Comparison of ENCODE assay signal across 9 mouse cellular contexts in the genomic region with DNA sequence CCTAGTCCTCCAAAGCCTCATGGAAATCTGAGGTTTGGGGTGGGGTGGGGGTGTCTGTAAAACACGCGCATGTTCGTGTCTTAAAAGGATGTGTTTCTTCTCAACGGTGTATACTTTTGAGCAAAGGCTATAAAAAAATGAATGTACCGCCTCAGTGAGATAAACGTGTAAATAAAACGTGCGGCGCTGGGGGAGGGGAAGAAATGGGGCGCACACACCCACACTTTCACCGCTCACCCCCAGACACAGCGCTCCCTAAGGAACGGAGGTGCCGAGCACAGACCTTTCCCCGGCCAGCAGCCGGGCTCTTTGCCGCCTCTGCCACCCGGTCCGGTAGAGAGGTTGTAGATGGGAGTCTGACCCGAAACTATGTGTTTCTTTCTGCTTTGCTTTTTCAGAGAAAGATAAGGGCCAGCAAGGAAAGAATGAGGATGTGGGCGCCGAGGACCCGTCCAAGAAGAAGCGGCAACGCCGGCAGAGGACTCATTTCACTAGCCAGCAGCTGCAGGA. TPM values are rescaled to one million over a fixed set of nuclear protein-coding genes. Genes with fewer than 3 reads are reported as not detected.
DNase-seq lines count a peak whose midpoint lies in the region; ATAC-seq and TF ChIP-seq lines count a peak whose summit lies in the region.
"Had no signal": no experiment of that assay in that cellular context is flagged by ENCODE, and none has a peak within 500 bp of the region (broad histone marks: within the 10 kb centered on the region; RNA-seq: fewer than 3 reads in every experiment).

No protein-coding gene starts in this region.

- DNase-seq in hindbrain, embryonic 11.5 days (ENCODE audit: low spot score): peak; percentile 67
- DNase-seq in hindbrain, postnatal 0 days (ENCODE audit: low spot score): no peak
- DNase-seq in embryo, embryonic 10.5 days (ENCODE audit: low spot score): peak; percentile 53
- no peak for DNase-seq in thymus, postnatal 36 days
- DNase-seq in c-Kit-positive CD71-positive TER-119-positive erythroid progenitor cells, embryonic 14.5 days (ENCODE audit: low spot score): no peak
- no peak for DNase-seq in gastrocnemius, postnatal 4 days (ENCODE audit: low spot score in 2 of 2)
- DNase-seq: cerebellum, adult 9-10 months had no signal

- no peak for TF ChIP-seq CTCF in hindbrain, postnatal 0 days (IDR thresholded peaks at IDR 0.05; ENCODE audit: low read depth)

- no peaks in the 10 kb centered on the region for H3K9me3 ChIP-seq in hindbrain, embryonic 11.5 days (ENCODE audit: control insufficient read depth, low read length)
- no peaks in the 10 kb centered on the region for H3K9me3 ChIP-seq in hindbrain, postnatal 0 days (ENCODE audit: low read length)
- H3K9me3 ChIP-seq in hindbrain, embryonic 15.5 days: no peaks in the 10 kb centered on the region

- H3K79me2 ChIP-seq in myocyte (ENCODE audit: control insufficient read depth, insufficient read depth): peaks cover 30% of the 10 kb centered on the region

- H3K4me1 ChIP-seq in hindbrain, embryonic 11.5 days (replicated peaks; ENCODE audit: control insufficient read depth, insufficient read depth, low read length): peaks cover 9% of the 10 kb centered on the region
- H3K4me1 ChIP-seq in hindbrain, postnatal 0 days (ENCODE audit: insufficient read depth, low read length): 0 out of 2 replicates have a peak, but pooled peaks cover 2% of the 10 kb centered on the region
- H3K4me1 ChIP-seq in hindbrain, embryonic 15.5 days (replicated peaks): peaks cover 13% of the 10 kb centered on the region

- peak overlapping the region; percentile 10; the same call in 1 of the 2 replicates for H3K4me3 ChIP-seq in hindbrain, embryonic 11.5 days (ENCODE audit: low read depth, low read length)
- H3K4me3 ChIP-seq in hindbrain, postnatal 0 days (ENCODE audit: low read length): no peak overlapping the region
- H3K4me3 ChIP-seq in hindbrain, embryonic 15.5 days: no peak overlapping the region
- H3K4me3 ChIP-seq in myocyte: peak overlapping the region; percentile 82

- H3K27ac ChIP-seq in hindbrain, embryonic 11.5 days (ENCODE audit: low read depth, low read length): no peak overlapping the region
- H3K27ac ChIP-seq in hindbrain, postnatal 0 days: no peak overlapping the region
- no peak overlapping the region for H3K27ac ChIP-seq in hindbrain, embryonic 15.5 days (replicated peaks)

- peak overlapping the region; percentile 45 for H3ac ChIP-seq in myocyte (ENCODE audit: control insufficient read depth, insufficient read length)

- no peak overlapping the region for H3K9ac ChIP-seq in hindbrain, embryonic 11.5 days (ENCODE audit: low read depth, low read length)
- H3K9ac ChIP-seq in hindbrain, postnatal 0 days (replicated peaks; ENCODE audit: low read length): no peak overlapping the region
- H3K9ac ChIP-seq in hindbrain, embryonic 15.5 days: no peak overlapping the region

- H3K4me2 ChIP-seq in hindbrain, embryonic 11.5 days (replicated peaks; ENCODE audit: low read depth, low read length): no peak overlapping the region
- no peak overlapping the region for H3K4me2 ChIP-seq in hindbrain, postnatal 0 days (ENCODE audit: low read depth, low read length)
- 0 out of 2 replicates have a peak overlapping the region, but pooled peaks have one; percentile 65 for H3K4me2 ChIP-seq in hindbrain, embryonic 15.5 days
- H3K4me2 ChIP-seq in myocyte (ENCODE audit: low read depth): peak overlapping the region; percentile 96

- no peak for TF ChIP-seq POLR2A in myocyte (IDR thresholded peaks at IDR 0.05; ENCODE audit: insufficient read length, low read depth)

- under 1% methylated on average over 26 of the region's 26 CpGs for WGBS in hindbrain, embryonic 11.5 days
- WGBS in hindbrain, postnatal 0 days: 1% methylated on average over 26 of the region's 26 CpGs
- 1% methylated on average over 26 of the region's 26 CpGs for WGBS in hindbrain, embryonic 15.5 days

- H3K36me3 ChIP-seq in hindbrain, embryonic 11.5 days (ENCODE audit: control insufficient read depth, insufficient read depth, low read length): no peaks in the 10 kb centered on the region
- no peaks in the 10 kb centered on the region for H3K36me3 ChIP-seq in hindbrain, postnatal 0 days (ENCODE audit: insufficient read depth, low read length)
- no peaks in the 10 kb centered on the region for H3K36me3 ChIP-seq in hindbrain, embryonic 15.5 days
- H3K36me3 ChIP-seq in myocyte (ENCODE audit: control insufficient read depth, insufficient read depth): peaks cover 7% of the 10 kb centered on the region

- H3K27me3 ChIP-seq in hindbrain, embryonic 11.5 days (ENCODE audit: control insufficient read depth, insufficient read depth, low read length): peaks cover 86% of the 10 kb centered on the region
- H3K27me3 ChIP-seq in hindbrain, postnatal 0 days (ENCODE audit: insufficient read depth, low read length): peaks cover 80% of the 10 kb centered on the region
- H3K27me3 ChIP-seq in hindbrain, embryonic 15.5 days: peaks cover 75% of the 10 kb centered on the region
- no peaks in the 10 kb centered on the region for H3K27me3 ChIP-seq in myocyte (ENCODE audit: control insufficient read depth, insufficient read depth, insufficient read length)

- no peak for ATAC-seq in hindbrain, embryonic 11.5 days (ENCODE audit: low FRiP score)
- ATAC-seq in hindbrain, postnatal 0 days: no peak
- ATAC-seq in hindbrain, embryonic 15.5 days (ENCODE audit: low FRiP score, low read depth): no peak

TF ChIP-seq in myocyte, 11 proteins besides CTCF, POLR2A, EP300 and RAD21:
- no peak for TF ChIP-seq TCF12 (IDR thresholded peaks at IDR 0.05; ENCODE audit: insufficient read depth, poor library complexity, severe bottlenecking)
- no peak for TF ChIP-seq MYOD1 (IDR thresholded peaks at IDR 0.05; ENCODE audit: control insufficient read depth in 1 of 3, insufficient read length in 2 of 3, low read depth in 2 of 3)
- no peak for TF ChIP-seq POLR2AphosphoS2 (IDR thresholded peaks at IDR 0.05; ENCODE audit: insufficient read length, low read depth)
- TF ChIP-seq MYOG (IDR thresholded peaks at IDR 0.05; ENCODE audit: control insufficient read depth in 1 of 3, insufficient read depth in 1 of 3, insufficient read length in 2 of 3, low read depth in 2 of 3): no peak
- TF ChIP-seq CEBPB (IDR thresholded peaks at IDR 0.05; ENCODE audit: insufficient read depth, poor library complexity, severe bottlenecking): no peak
- no peak for TF ChIP-seq REST (IDR thresholded peaks at IDR 0.05; ENCODE audit: insufficient read depth, insufficient read length)
- no peak for TF ChIP-seq MAX (IDR thresholded peaks at IDR 0.05; ENCODE audit: low read depth)
- TF ChIP-seq SRF (IDR thresholded peaks at IDR 0.05; ENCODE audit: control insufficient read depth, insufficient read length, low read depth): no peak
- no peak for TF ChIP-seq USF1 (IDR thresholded peaks at IDR 0.05; ENCODE audit: low read depth)

RNA-seq across cellular contexts. Expression of a gene that starts 15.6 kb away (rescaled TPM):
- 2.9 and 4.9 TPM in 2 replicates for polyA plus RNA-seq in hindbrain, embryonic 11.5 days (2014; fragmentation: Nextera tagmentation; extraction: Ambion mirVana)
- 0.61 and 2.4 TPM in 2 replicates for total RNA-seq in hindbrain, postnatal 0 days (2014; rRNA removed)
- polyA plus RNA-seq in hindbrain, postnatal 0 days (2015; fragmentation: Nextera tagmentation; extraction: Ambion mirVana): 1.0 TPM in 2 replicates
- 1.5 and 1.6 TPM in 2 replicates for polyA plus RNA-seq in hindbrain, embryonic 15.5 days (2015; fragmentation: Nextera tagmentation; extraction: Ambion mirVana)
- polyA plus RNA-seq in myocyte (2012; fragmentation: generic; extraction: Trizol): 35.6 TPM
- 10 to 100 TPM; 19.0 to 19.6 TPM for total RNA-seq in gastrocnemius, postnatal 4 days (2021)

Comparison
In these comparisons a context has a peak if more than half of its experiments do, and no peak if none do; other contexts are left out.
1. DNase-seq: peak in hindbrain, embryonic 11.5 days (single experiment) and embryo, embryonic 10.5 days (single experiment); none in hindbrain, postnatal 0 days (single experiment), thymus, postnatal 36 days (0 of 2), c-Kit-positive CD71-positive TER-119-positive erythroid progenitor cells, embryonic 14.5 days (single experiment) and gastrocnemius, postnatal 4 days (0 of 2).
2. H3K4me2 ChIP-seq: peak in hindbrain, embryonic 15.5 days (single experiment) and myocyte (single experiment); none in hindbrain, embryonic 11.5 days (single experiment) and hindbrain, postnatal 0 days (single experiment).
3. H3K4me3 ChIP-seq: peak in hindbrain, embryonic 11.5 days (single experiment) and myocyte (single experiment); none in hindbrain, postnatal 0 days (single experiment) and hindbrain, embryonic 15.5 days (single experiment).